Mouse (Mus musculus) kidney, adult 8-10 months (tissue): ENCODE results near the gene Polr1c.

ENCODE experiments used
- DNase-seq, 2 experiments: peaks; one replicate each; pipeline ENCODE4 v3.0.0; 2022

Gene Polr1c

DNA sequence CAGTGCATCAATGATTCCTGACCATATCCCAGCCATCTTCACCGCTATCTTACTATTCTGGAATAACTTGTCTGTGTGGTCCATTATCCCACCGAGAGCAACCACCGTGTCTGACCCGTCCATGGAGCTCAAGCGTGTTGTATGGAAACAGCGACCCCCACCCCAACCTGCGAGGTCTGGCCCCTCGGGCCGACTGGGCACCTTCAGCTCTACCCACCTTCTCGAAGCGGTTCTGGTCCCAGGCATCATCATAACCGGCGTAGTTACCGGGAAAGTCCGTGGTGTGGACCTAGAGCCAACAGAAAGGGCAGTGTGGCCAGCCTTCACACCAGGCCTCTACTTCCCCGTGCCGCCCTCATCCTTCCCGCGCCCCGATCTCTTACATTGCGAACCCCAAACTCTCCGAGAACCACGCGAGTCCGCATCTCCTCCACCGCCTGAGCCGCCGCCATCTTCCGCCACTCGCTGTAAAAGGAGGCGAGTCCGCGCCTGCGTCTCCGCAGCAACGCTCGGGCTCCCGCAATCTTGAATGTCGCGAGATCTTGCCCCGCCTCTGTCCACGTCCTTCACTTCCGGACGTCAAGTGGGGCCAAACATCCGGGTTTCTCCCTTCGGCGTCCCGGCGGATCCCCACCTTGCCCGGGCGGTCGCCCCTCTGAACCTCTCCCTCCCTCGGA, at the start of gene Polr1c, which contains the start of gene Yipf3:
TSS of gene Polr1c (minus strand) at position 543 of the 677 bp plus-strand sequence.
TSS of gene Yipf3 (plus strand) at position 569 of the 677 bp plus-strand sequence.
- peak; percentile 95 to 96 for DNase-seq

GRCm38 (mm10) chr17:46297028-46297363, 49.1 kb upstream of the Polr1c start:
- no peak for DNase-seq

DNA sequence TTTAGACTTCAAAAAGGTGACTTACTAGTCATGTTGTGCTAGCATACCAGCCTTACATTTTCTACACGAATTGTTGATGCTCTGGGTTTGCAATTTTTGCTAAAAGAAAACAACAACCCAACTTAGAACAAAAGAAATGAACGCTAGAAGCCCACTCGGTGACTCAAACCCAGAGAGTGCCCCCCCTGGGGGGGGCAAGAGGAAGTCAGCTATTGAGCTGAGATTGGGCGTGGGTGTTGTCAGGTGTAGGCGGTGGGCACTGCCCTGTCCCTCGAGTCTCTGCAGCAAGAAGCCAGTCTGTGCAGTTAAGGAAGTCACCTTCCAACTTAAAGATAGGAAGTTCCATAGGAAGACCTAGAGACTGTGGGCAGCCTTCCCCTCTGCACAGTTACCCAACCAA, 48.7 kb upstream of the Polr1c start:
- no peak for DNase-seq

- DNase-seq: peak; percentile 64 to 67
Measured at GRCm38 (mm10) chr17:46287678-46288095, 39.8 kb upstream of the Polr1c start.

GRCm38 (mm10) chr17:46285407-46285806, 37.6 kb upstream of the Polr1c start:
- no peak for DNase-seq

- no peak for DNase-seq
Measured at GRCm38 (mm10) chr17:46284653-46285052, 36.8 kb upstream of the Polr1c start.

DNA sequence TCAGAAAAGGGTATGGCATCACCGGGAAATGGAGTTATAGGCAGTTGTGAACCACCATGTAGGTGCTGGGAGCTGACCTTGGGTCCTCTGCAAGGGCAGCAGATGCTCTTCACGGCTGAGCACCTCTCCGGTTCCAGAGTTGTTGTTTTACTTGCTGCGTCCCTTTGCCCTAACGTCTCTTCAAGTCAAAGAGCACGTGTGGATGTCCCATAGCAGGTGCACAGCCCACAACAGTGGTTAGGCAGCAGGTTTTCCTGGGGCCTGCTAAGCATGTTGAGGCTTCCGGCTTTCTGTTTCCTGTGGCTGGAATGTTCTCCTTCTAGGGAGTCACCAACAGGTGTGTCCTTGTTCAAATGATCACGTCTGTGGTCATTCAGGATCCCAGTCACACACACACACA, 36.1 kb upstream of the Polr1c start:
- DNase-seq: peak in 1 of 2 experiments; percentile 52

GRCm38 (mm10) chr17:46283140-46283539, 35.3 kb upstream of the Polr1c start:
- DNase-seq: peak in 1 of 2 experiments; percentile 55

DNA sequence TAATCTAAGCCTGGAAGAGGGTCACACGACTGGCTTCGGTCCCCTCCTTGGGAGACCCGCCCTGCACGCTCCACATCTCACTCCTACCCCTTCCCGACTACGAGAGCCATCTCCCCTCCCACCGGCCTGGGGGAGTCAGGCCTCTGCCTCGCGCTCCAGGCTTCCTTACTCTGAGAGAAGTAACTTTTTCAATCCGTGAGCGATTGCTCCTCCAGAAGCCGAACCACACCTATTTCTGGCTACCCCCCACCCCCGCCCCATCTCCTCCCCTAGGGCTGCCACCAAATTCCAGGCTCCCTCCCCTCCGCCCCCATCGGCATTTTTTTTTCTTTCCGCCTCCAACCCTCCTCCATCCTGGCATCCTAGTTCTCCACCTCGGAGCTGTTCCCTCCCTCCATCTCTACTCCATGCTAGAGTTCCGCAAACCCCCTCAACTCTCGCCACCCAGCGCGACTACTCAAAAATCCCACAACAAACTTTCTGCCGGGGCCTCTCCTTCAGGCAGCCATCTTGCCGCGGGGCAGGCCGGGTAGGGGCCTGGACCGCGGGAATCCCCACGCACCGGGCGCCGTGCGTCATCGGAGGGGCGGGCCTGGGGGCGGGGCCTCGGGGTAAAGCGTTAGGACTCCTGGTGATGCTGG, 34.7 kb upstream of the Polr1c start, which contains the start of gene Tjap1:
TSS of gene Tjap1 (minus strand) at position 544 of the 641 bp plus-strand sequence.
- DNase-seq: peak; percentile 77 to 84

- DNase-seq: no peak
Measured at GRCm38 (mm10) chr17:46278011-46278765, 30.3 kb upstream of the Polr1c start.

DNA sequence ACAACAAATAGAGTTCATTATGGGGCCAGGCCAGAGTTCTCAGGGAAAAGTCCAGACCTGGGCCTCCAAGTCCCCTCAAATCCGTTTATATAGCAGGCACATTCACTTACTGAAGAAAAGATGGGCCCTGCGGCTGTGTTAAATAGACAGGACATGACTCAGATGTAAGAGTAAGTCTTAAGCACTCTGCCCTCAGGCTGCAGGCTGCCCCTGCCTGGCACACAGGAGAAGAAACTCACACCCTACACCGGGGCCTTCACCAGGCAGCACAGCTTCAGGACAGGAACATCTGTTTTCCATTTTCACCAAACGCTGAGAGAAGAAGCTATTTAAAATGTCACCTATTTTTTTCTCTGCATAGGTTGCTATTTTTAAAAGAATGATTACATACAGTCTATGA, 29.7 kb upstream of the Polr1c start:
- no peak for DNase-seq

GRCm38 (mm10) chr17:46275506-46275905, 27.7 kb upstream of the Polr1c start:
- no peak for DNase-seq

DNA sequence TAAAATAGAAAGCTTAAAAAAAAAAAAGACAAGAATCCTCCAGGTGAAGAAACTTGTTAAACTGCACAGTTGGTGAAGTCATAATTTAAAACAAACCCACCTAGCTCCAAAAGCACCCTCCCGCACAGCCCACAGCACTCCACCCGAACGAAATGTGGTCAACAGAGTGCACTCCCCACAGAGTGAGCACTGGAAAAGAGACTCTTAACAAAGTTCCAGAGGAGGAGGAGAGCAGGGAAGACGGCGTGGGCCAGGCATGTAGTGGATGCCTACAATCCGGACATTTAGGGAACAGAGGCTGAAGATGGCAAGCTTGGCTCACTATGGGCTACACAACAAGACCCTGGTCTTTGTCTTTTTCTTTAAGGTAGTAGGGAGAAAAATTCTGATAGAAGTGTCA, 27.2 kb upstream of the Polr1c start:
- no peak for DNase-seq

DNA sequence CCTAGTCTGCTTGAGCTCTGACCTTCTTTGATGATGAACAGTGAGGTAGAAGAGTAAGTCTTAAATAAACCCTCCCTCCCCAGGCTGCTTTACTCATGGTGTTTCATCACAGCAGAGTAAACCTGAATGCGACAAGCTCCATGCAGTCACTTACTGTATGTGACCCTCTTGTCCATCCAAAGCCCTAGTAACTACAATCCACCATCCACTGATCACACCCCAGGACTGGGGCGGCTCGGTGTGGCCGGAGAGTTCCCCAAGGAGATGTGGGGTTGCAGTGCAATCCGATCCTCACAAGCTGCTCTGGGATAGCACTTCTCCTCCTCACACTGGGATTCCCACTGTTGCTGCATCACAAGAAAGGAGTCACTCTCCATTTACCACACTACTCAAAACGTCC, 26.6 kb upstream of the Polr1c start:
- no peak for DNase-seq

DNA sequence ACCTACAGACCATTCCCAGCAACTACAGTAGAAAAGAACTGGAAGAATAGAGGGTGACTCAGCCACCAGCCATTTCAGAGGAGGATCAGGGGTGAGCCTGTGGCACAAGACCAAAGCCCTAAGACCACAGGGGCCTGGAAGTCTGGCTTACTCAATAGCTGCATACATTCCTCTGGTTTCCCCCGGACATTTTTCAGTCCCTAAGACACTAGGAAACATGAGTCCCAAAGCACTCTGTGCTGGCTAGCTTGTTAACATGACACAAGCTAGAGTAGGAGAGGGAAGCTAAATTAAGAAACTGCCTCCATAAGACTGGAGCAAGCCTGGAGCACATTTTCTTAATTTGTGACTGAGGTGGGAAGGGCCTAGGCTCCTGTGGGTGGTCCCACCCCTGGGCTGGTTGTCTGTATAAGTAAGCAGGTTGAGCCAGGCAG, 26.0 kb upstream of the Polr1c start:
- no peak for DNase-seq

GRCm38 (mm10) chr17:46272675-46273074, 24.8 kb upstream of the Polr1c start:
- DNase-seq: peak; percentile 44 to 51

- no peak for DNase-seq
Measured at GRCm38 (mm10) chr17:46272058-46272457, 24.2 kb upstream of the Polr1c start.

- DNase-seq: peak; percentile 60 to 66
Measured at GRCm38 (mm10) chr17:46269771-46270534, 22.1 kb upstream of the Polr1c start.

DNA sequence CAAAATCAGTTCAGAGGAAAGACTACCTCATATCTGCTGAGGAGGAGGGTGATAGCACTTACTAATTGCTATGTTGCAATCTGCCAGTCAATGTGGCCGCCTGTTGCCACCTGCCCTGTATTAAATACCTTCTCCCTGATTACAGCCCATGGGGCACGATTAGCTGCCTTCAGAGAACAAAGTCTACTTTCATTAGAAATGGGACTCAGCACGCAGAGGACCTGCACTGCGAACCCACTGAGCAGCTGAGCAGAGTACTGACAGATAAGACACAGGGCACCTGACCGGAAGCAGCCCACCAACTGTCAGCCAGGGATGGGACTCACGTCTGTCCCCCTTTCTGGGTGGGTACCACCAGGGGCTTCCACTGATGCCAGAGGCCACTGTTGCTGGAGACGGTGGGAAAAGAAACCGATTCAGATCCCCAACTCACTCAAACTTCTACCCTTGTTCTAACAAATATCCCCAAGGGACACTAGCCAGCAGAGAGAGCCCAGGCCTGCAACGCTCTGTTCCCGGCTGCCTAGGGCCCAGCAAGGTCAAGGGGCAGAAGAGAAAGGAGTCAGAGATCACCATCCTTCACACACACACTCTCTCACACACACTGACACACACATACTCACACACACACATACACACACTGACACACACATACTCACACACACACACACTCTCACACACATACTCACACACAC, 20.3 kb upstream of the Polr1c start:
- DNase-seq: no peak

- DNase-seq: no peak
Measured at GRCm38 (mm10) chr17:46267511-46267910, 19.7 kb upstream of the Polr1c start.

DNA sequence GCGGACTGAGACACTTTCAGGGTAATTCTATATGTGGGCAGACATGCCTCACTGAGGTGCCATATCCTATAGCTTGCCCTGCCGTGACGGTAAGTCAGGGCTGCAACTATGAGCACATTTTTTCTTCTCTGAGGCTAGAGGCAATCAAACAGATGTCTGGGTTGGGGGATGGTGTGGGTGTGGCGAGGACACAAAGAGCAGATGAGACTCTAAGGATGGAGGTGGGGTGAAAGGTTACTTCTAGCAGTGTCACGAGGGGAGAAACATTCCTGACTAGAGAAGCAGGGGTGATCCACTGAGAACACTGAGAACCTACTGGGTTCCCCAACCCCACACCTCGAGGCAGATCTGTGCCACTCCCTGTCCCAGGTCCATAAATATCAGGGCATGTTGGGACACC, 19.1 kb upstream of the Polr1c start:
- DNase-seq: no peak

DNA sequence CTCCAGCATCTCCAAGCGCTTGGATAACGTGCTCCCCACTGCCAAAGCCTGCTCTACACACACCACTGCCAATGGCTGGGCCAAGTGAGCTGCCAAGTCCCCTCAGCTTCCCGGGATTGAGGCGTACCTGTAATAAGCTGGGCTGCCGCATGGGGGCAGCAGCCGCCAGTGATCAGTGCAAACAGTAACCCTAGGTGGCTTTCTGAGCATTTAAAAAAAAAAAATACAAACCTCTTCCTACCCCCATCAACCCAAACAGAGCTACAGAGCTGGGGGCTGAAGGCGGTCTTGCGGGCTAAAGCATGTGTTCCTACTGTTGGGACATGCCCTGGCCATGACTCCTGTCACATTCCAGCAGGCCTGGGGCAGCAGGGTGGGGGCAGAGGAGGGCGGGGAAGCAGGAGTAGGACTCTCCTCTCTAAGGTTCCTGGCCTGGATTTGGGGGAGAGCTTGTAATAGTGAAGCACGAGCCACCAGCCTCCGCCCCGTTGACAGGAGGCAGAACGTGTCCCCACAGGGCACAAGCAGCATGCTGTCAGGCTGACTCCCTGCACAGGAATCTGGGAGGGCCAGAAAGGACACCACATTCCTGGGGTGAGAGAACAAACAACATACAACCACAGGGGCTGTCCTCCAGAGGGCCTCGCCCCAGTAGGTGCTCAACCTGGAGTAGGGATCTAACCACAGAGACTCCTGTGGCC, 18.2 kb upstream of the Polr1c start:
- peak; percentile 59 to 78 for DNase-seq
